Mouse (Mus musculus) central nervous system, embryonic 14 days (tissue): ENCODE measurements around the gene Apoc1. TPM values are rescaled to one million over a fixed set of nuclear protein-coding genes. Genes with fewer than 3 reads are reported as not detected.

ENCODE experiments used
- polyA plus RNA-seq: library from polyadenylated mRNA; depleted of rRNA; stranded (reverse); fragments of >200 nt; gene quantifications from 2 replicates; pipeline ENCODE4 v1.2.3, GENCODE M21; 2012; rRNA removed

The Apoc1 gene
- 1.4 and 1.9 TPM in 2 replicates for polyA plus RNA-seq

GRCm38 (mm10) chr7:19691873-19692865 lies at the start of gene Apoc1:
TSS of gene Apoc1 (minus strand) at chr7:19692660.

GRCm38 (mm10) chr7:19715239-19716054 lies 23.0 kb upstream of the Apoc1 start, which contains the start of gene Tomm40:
TSS of gene Tomm40 (minus strand) at chr7:19715438.

GRCm38 (mm10) chr7:19698907-19699826 lies 6.7 kb upstream of the Apoc1 start, which contains the start of gene Apoe:
TSS of gene Apoe (minus strand) at chr7:19699188.

GRCm38 (mm10) chr7:19681202-19681694 lies 11.2 kb downstream of the Apoc1 start, which contains the start of the genes Gm44805 and Apoc4:
TSS of gene Gm44805 (minus strand) at chr7:19681423.
TSS of gene Apoc4 (minus strand) at chr7:19681479.

GRCm38 (mm10) chr7:19677872-19678271 lies 14.6 kb downstream of the Apoc1 start, which contains the start of gene Apoc2:
TSS of gene Apoc2 (minus strand) at chr7:19677941.

GRCm38 (mm10) chr7:19664955-19665841 lies 27.3 kb downstream of the Apoc1 start, which contains the start of gene Clptm1:
TSS of gene Clptm1 (minus strand) at chr7:19665033.

Other genes with a start within 250 kb of the Apoc1 start
- 51.1 and 55.1 TPM in 2 replicates for gene Mark4, start 233.8 kb downstream of the Apoc1 start, polyA plus RNA-seq
- gene Exoc3l2, start 229.3 kb downstream of the Apoc1 start, polyA plus RNA-seq = 0.85 and 1.6 TPM in 2 replicates
- 9.1 and 10.5 TPM in 2 replicates for gene Bloc1s3, start 184.3 kb downstream of the Apoc1 start, polyA plus RNA-seq
- 34.1 and 35.1 TPM in 2 replicates for gene Trappc6a, start 184.3 kb downstream of the Apoc1 start, polyA plus RNA-seq
- 0.33 and 0.34 TPM in 2 replicates for gene Nkpd1, start 174.8 kb downstream of the Apoc1 start, polyA plus RNA-seq
- gene Ppp1r37, start 129.6 kb downstream of the Apoc1 start, polyA plus RNA-seq = 96.0 and 96.5 TPM in 2 replicates
- 0.96 and 1.3 TPM in 2 replicates for gene Zfp296, start 115.4 kb downstream of the Apoc1 start, polyA plus RNA-seq
- gene Gemin7, start 115.1 kb downstream of the Apoc1 start, polyA plus RNA-seq = 63.7 and 64.1 TPM in 2 replicates
- gene Clasrp, start 88.2 kb downstream of the Apoc1 start, polyA plus RNA-seq = 169 and 179 TPM in 2 replicates
- gene Relb, start 63.2 kb downstream of the Apoc1 start, polyA plus RNA-seq = 4.5 and 8.3 TPM in 2 replicates
- 81.5 and 83.9 TPM in 2 replicates for gene Clptm1, start 27.6 kb downstream of the Apoc1 start, polyA plus RNA-seq
- 0.18 and 0.39 TPM in 2 replicates for gene Apoc2, start 14.7 kb downstream of the Apoc1 start, polyA plus RNA-seq
- gene Gm44805, start 11.2 kb downstream of the Apoc1 start, polyA plus RNA-seq = not detected in 2 replicates
- not detected in 2 replicates for gene Apoc4, start 11.2 kb downstream of the Apoc1 start, polyA plus RNA-seq
- 310 and 317 TPM in 2 replicates for gene Apoe, start 6.5 kb upstream of the Apoc1 start, polyA plus RNA-seq
- 100.0 and 101 TPM in 2 replicates for gene Tomm40, start 22.8 kb upstream of the Apoc1 start, polyA plus RNA-seq
- 36.1 and 40.6 TPM in 2 replicates for gene Nectin2, start 57.8 kb upstream of the Apoc1 start, polyA plus RNA-seq
- gene Bcam, start 78.4 kb upstream of the Apoc1 start, polyA plus RNA-seq = 9.6 and 26.2 TPM in 2 replicates
- 0.16 and 0.75 TPM in 2 replicates for gene Cblc, start 104.1 kb upstream of the Apoc1 start, polyA plus RNA-seq
- gene Bcl3, start 130.1 kb upstream of the Apoc1 start, polyA plus RNA-seq = 0.91 and 2.3 TPM in 2 replicates
- 10.0 and 11.8 TPM in 2 replicates for gene Gm19345, start 159.3 kb upstream of the Apoc1 start, polyA plus RNA-seq
- 0.04 TPM in 1 of 2 replicates, not detected in the other for gene Ceacam16, start 168.6 kb upstream of the Apoc1 start, polyA plus RNA-seq
- 0.10 TPM in 1 of 2 replicates, not detected in the other for gene Ceacam19, start 195.3 kb upstream of the Apoc1 start, polyA plus RNA-seq
- gene Pvr, start 228.5 kb upstream of the Apoc1 start, polyA plus RNA-seq = 8.5 and 11.6 TPM in 2 replicates